Mouse (Mus musculus) hematopoietic multipotent progenitor cell, adult 10-12 weeks (in vitro differentiated cells): ENCODE data around the gene Hpf1. TPM values are rescaled to one million over a fixed set of nuclear protein-coding genes. Genes with fewer than 3 reads are reported as not detected.

Source experiments
- polyA plus RNA-seq: library from polyadenylated mRNA; stranded (reverse); fragments of >175 nt; gene quantifications from 2 replicates; pipeline ENCODE4 v1.2.3, GENCODE M21; 2012; ENCODE audit warnings: low replicate concordance

The Hpf1 gene
- 2.0 and 5.6 TPM in 2 replicates for polyA plus RNA-seq

DNA sequence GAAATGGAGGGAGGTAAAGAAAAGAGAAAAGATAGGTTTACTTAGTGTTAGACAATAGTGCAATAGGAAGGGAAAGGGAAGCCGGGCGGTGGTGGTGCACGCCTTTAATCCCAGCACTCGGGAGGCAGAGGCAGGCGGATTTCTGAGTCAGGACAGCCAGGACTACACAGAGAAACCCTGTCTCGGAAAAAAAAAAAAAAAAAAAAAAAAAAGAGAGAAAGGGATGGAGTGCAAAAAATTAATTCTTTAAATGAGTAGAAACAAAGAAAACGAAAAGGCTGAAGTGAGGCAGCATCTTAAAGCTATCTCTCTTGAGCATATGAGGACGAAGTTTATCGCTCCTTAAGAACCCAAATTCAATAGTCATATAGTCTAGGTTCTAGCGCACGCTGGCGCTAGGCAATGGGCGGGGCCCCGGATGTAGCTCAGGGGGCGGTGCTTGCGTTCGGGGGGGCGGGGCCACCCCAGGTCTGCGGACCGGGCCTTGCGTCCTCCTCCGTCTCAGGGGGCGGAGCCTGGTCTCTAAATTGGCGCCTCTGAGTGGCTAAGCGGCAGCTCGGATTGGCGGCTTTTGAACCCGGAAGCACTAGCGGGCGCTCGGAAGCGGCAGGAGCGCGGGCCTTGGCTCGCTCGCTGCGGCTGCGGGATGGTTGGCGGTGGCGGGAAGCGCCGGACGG lies at the start of gene Hpf1:
Gene Hpf1 (plus strand): TSS at position 576 of the 677 bp plus-strand sequence.

Other genes with a start within 250 kb of the Hpf1 start
- gene Clcn3, start 92.9 kb downstream of the Hpf1 start, polyA plus RNA-seq, result 15.0 and 17.9 TPM in 2 replicates
- 2.3 and 4.8 TPM in 2 replicates for gene Nek1, start 102.8 kb downstream of the Hpf1 start, polyA plus RNA-seq